12 mouse cellular contexts compared by ENCODE assay signal in genomic region chr11:8706246-8707041, GRCm38 (mm10). TPM values are rescaled to one million over a fixed set of nuclear protein-coding genes. Genes with fewer than 3 reads are reported as not detected.
DNase-seq lines count a peak whose midpoint lies in the region; ATAC-seq and TF ChIP-seq lines count a peak whose summit lies in the region.
"Had no signal": no experiment of that assay in that cellular context is flagged by ENCODE, and none has a peak within 500 bp of the region (broad histone marks: within the 10 kb centered on the region; RNA-seq: fewer than 3 reads in every experiment).

No protein-coding gene starts in this region.

- no peaks in the 10 kb centered on the region for H3K9me3 ChIP-seq in kidney, embryonic 15.5 days (replicated peaks)
- H3K9me3 ChIP-seq: megakaryocyte, embryonic 14.5 days had no signal

- no peak; the same call in 1 of the 2 replicates for ATAC-seq in kidney, embryonic 15.5 days (replicated peaks; ENCODE audit: low FRiP score)
- ATAC-seq in granulocyte monocyte progenitor cell, adult 5-6 weeks (replicated peaks; ENCODE audit: poor library complexity, severe bottlenecking): no peak

- H3K4me1 ChIP-seq in kidney, embryonic 15.5 days: peaks cover 19% of the 10 kb centered on the region
- no peaks in the 10 kb centered on the region for H3K4me1 ChIP-seq in kidney, adult 2 months (ENCODE audit: control insufficient read depth, insufficient read depth, low read length)
- H3K4me1 ChIP-seq: megakaryocyte, embryonic 14.5 days had no signal

- WGBS in kidney, embryonic 15.5 days: 28% methylated on average over 8 of the region's 8 CpGs
- 49% methylated on average over 8 of the region's 8 CpGs for WGBS in kidney, adult 2 months

- H3K4me2 ChIP-seq in kidney, embryonic 15.5 days: no peak overlapping the region

- no peak overlapping the region for H3K9ac ChIP-seq in kidney, embryonic 15.5 days

- intact Hi-C loops in heart, postnatal 36 days (cut with DNase I): no loop called here
- intact Hi-C loops in left cerebral cortex, postnatal 4 days (cut with DNase I): no loop called here

- H3K36me3 ChIP-seq in kidney, embryonic 15.5 days: no peaks in the 10 kb centered on the region
- H3K36me3 ChIP-seq in kidney, adult 2 months (ENCODE audit: control insufficient read depth, insufficient read depth, low read length): no peaks in the 10 kb centered on the region

- TF ChIP-seq CTCF in kidney, adult 2 months (conservative IDR thresholded peaks at IDR 0.05; ENCODE audit: insufficient read depth, insufficient read length, low read depth, low read length): no peak

- peak overlapping the region; percentile 64 for H3K27ac ChIP-seq in kidney, embryonic 15.5 days
- H3K27ac ChIP-seq in kidney, adult 2 months (ENCODE audit: insufficient read depth, low read depth, low read length): no peak overlapping the region

- TF ChIP-seq POLR2A in kidney, adult 2 months (IDR thresholded peaks at IDR 0.05; ENCODE audit: low read depth, low read length): no peak

- no peaks in the 10 kb centered on the region for H3K27me3 ChIP-seq in kidney, embryonic 15.5 days
- no peaks in the 10 kb centered on the region for H3K27me3 ChIP-seq in kidney, adult 2 months (replicated peaks; ENCODE audit: control insufficient read depth, insufficient read depth, low read length)
- H3K27me3 ChIP-seq: megakaryocyte, embryonic 14.5 days had no signal

- H3K4me3 ChIP-seq in kidney, embryonic 15.5 days (replicated peaks): no peak overlapping the region
- no peak overlapping the region for H3K4me3 ChIP-seq in kidney, adult 2 months (ENCODE audit: insufficient read depth, low read depth, low read length)
- H3K4me3 ChIP-seq: erythroblast, embryonic 14.5 days; megakaryocyte, embryonic 14.5 days had no signal

- DNase-seq in adrenal gland, adult 2 months: peak; percentile 57
- no peak for DNase-seq in adrenal gland, adult 8-10 months
- no peak for DNase-seq in kidney, adult 2 months
- peak; percentile 47 for DNase-seq in adipocyte (ENCODE audit: low spot score)
- peak; percentile 13 to 29 for DNase-seq in heart, postnatal 36 days
- DNase-seq in left cerebral cortex, postnatal 4 days: no peak
- DNase-seq: kidney, adult 11 months; spleen, adult 18-20 months had no signal

RNA-seq across cellular contexts. Expression of gene Tns3, which starts 42.1 kb away (rescaled TPM):
- 10 to 100 TPM; 57.2 to 67.7 TPM for total RNA-seq in adrenal gland, adult 2 months (2021)
- polyA plus RNA-seq in adrenal gland, adult 2 months (2012; rRNA removed): 39.2 and 44.2 TPM in 2 replicates
- total RNA-seq in adrenal gland, adult 8-10 months (2022): 100 to 1,000 TPM in 1 of 4 experiments, 10 to 100 TPM in 3; 52.3 to 101 (median 81.1) TPM
- 25.7 and 27.7 TPM in 2 replicates for polyA plus RNA-seq in kidney, embryonic 15.5 days (2015; fragmentation: Nextera tagmentation; extraction: Ambion mirVana)
- 63.7 and 70.5 TPM in 2 replicates for polyA plus RNA-seq in kidney, adult 2 months (2012; rRNA removed)
- total RNA-seq in heart, postnatal 36 days (2021): 10 to 100 TPM; 18.9 to 24.0 TPM
- 10 to 100 TPM; 19.5 to 21.4 TPM for total RNA-seq in left cerebral cortex, postnatal 4 days (2021)
- total RNA-seq in granulocyte monocyte progenitor cell, adult 5-6 weeks (2014; fragmentation: Nextera tagmentation): 26.9 TPM in 2 replicates
- 13.0 and 13.1 TPM in 2 replicates for total RNA-seq in granulocyte monocyte progenitor cell, adult 5-6 weeks (2017)

Comparison
In these comparisons a context has a peak if more than half of its experiments do, and no peak if none do; other contexts are left out.
1. DNase-seq: peak in adrenal gland, adult 2 months (single experiment), adipocyte (single experiment) and heart, postnatal 36 days (2 of 2); none in adrenal gland, adult 8-10 months (single experiment), kidney, adult 2 months (single experiment) and left cerebral cortex, postnatal 4 days (single experiment).